Mouse (Mus musculus) lung, adult 2 months (tissue): Measurements from ENCODE around the gene Sh3bp2. TPM values are rescaled to one million over a fixed set of nuclear protein-coding genes. Genes with fewer than 3 reads are reported as not detected.

ENCODE experiments used
- DNase-seq: peaks from one replicate; pipeline ENCODE4 v3.0.0; 2022
- H3K4me1 ChIP-seq: fragments of 200-500 bp; 2 replicates; pipeline ENCODE4 v1.6.1; 2011; ENCODE audit warnings: low read length; ENCODE audit not compliant: control insufficient read depth, insufficient read depth
- H3K4me3 ChIP-seq: fragments of 200-500 bp; replicated peaks from 2 replicates; pipeline ENCODE3; 2011; ENCODE audit warnings: low read depth, mild to moderate bottlenecking, control low read depth, low read length; ENCODE audit errors: extremely low read depth
- CTCF ChIP-seq: fragments of 200-500 bp; IDR thresholded peaks from 2 replicates; pipeline ENCODE4 v1.5.1; 2011; ENCODE audit warnings: mild to moderate bottlenecking, low read length, control low read depth; ENCODE audit not compliant: insufficient read depth
- POLR2A ChIP-seq: fragments of 200-500 bp; IDR thresholded peaks from 2 replicates; pipeline ENCODE4 v1.6.1; 2011; ENCODE audit warnings: low read depth, mild to moderate bottlenecking, control low read depth, low read length, borderline replicate concordance; ENCODE audit errors: extremely low read depth
- WGBS: fragments of 180-500 bp; shearing (Covaris S2); methylation state at CpG from one replicate; pipeline ENCODE4 v1.1.7; 2018; 5-methylcytosine and 5-hydroxymethylcytosine counted together
- polyA plus RNA-seq: library from polyadenylated mRNA; depleted of rRNA; stranded (reverse); fragments of >200 nt; gene quantifications from 2 replicates; pipeline ENCODE4 v1.2.3, GENCODE M21; 2012

Gene Sh3bp2
- polyA plus RNA-seq, 1 experiment: 17.3 TPM

DNA sequence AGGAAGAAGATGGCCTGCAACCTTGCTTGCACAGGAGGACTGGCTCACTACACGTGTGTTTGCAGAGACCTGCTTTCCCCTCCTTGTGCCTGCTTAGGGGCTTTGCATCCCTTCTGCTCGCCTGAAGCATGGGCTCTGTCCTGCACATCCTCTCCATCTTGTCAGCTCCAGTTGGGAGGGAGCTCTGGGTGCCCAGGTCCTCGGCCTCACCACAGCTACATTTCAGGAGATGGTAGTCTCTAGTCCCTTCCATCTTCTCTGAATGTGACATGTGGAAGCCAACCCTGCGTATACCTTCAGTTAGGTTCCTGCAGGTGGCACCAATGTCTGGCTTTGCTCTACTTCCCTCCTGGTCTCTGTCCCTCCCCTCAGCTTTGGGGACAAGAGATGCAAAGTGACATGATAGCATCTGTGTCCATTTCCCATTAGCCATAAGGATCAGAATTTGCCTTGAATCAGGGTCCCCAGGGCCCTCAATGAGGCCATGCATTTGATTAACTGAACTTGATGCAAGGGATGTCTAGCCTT, 1.6 kb upstream of the Sh3bp2 start:
- H3K4me1 ChIP-seq: no peaks in the 10 kb centered on the region; the same call in none of the 2 replicates
- TF ChIP-seq CTCF (peak; percentile 35; the same call in 1 of the 2 replicates), POLR2A (no peak)
- H3K4me3 ChIP-seq: no peak overlapping the region
- no peak for DNase-seq
- 68% methylated on average over 4 of the region's 4 CpGs for WGBS

DNA sequence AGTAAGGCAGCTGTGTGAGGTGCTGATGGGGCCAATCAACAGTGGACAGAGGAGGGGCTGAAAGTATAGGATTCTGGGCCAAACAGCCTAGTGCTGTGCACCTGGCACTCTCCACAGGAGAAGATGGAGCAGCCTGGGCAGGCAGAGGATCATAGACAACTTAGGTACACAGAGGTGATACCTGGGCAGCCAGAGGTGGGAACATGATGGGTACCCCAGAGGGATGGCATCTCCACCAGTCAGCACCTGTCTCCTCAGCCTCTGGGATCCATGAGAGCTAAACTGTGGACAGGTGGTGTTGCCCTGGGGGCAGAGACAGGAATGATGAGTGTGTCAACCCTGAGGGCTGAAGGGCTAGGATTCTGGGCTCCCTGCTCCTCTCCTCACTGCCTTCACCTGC, 1.1 kb upstream of the Sh3bp2 start:
- no peak overlapping the region for H3K4me3 ChIP-seq
- no peaks in the 10 kb centered on the region; the same call in none of the 2 replicates for H3K4me1 ChIP-seq
- no peak for DNase-seq
- TF ChIP-seq POLR2A (no peak), CTCF (no peak)

DNA sequence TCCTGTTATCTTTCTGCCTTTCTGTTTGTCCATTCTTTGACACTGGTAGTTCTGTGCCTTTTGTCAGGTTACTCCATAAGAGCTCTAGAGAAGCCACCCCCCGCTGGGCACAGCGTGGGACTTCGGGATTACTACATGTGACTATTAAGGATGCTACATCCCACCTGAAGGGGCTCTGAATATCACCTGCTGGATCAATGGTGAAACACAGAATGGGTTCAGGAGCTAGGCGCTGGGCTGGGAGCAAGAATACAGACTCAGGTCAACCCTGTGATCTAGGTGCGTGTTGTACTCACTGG, 788 bp downstream of the Sh3bp2 start:
- 69% methylated on average over 5 of the region's 5 CpGs for WGBS
- Histone ChIP-seq H3K4me3 (peak overlapping the region; percentile 4), H3K4me1 (peaks cover 4% of the 10 kb centered on the region; the same call in 1 of the 2 replicates)
- no peak for TF ChIP-seq POLR2A
- TF ChIP-seq CTCF: no peak
- DNase-seq: no peak

DNA sequence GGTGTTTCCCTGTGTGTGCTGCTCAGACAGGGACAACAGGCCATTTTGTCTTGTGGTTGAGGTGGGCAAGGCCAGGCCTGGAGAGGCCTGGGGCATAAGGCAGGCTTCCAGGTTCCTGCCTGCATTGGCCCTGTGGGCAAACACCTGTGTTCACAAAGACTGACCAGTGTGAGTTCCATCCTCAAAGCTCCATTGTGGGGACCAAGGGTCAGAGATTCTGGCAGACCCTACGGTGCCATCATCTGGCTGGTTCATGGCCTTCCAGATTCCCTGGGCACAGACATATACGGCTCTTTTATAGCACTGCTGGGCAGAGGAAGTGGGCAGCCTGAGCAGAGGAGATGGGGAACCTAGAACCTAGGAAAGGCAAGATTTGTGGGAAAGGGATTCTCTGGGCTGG, 1.7 kb downstream of the Sh3bp2 start:
- WGBS: 75% methylated on average over 2 of the region's 2 CpGs
- Histone ChIP-seq H3K4me1 (peaks cover 4% of the 10 kb centered on the region; the same call in 1 of the 2 replicates), H3K4me3 (no peak overlapping the region)
- no peak for DNase-seq
- TF ChIP-seq CTCF (no peak), POLR2A (no peak)

DNA sequence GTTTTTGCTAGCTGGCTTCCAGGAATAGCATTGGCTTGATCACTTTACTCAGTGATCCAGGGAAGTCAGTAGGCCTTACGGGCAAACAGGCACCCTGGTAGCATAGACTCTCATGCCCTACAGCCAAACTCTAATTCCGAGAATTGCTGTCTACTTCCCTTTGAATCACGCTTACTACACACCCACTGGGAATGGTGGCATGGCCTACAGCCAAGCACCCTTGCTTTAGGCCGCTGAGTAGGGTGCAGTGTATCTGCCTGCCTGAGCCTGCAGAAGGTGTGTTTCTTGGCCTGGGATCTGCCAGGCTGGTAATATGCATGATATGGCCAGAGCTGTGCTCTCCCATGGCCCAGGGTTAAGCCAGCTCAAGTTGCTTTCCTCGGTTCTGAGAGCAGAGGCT, 3.1 kb downstream of the Sh3bp2 start:
- TF ChIP-seq POLR2A: no peak
- no peak for TF ChIP-seq CTCF
- no peak for DNase-seq
- WGBS: 73% methylated on average over 5 of the region's 5 CpGs
- Histone ChIP-seq H3K4me3 (no peak overlapping the region), H3K4me1 (peaks cover 4% of the 10 kb centered on the region; the same call in 1 of the 2 replicates)

DNA sequence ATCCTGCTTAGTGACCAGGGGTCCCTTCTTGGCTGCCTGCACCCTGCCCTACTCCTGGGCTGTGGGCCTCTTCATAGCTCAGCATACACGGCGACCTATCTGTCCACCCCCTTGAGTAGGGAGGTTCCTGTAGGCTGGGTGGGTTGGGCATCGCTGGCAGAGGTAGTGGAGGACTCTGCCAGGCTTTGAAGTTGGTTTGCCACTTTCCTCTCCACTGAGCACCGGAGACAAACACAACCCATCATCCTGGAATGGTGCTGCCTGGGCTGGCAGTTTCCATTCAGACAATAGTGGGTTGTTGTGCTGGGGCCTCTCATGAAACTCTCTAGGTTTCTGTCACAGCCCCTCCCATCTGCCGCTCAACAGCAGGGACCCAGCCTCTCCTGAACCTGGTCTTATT, 4.5 kb downstream of the Sh3bp2 start:
- Histone ChIP-seq H3K4me3 (no peak overlapping the region), H3K4me1 (peaks cover 6% of the 10 kb centered on the region)
- TF ChIP-seq POLR2A: no peak
- TF ChIP-seq CTCF: no peak
- WGBS: 59% methylated on average over 5 of the region's 5 CpGs
- DNase-seq: no peak

DNA sequence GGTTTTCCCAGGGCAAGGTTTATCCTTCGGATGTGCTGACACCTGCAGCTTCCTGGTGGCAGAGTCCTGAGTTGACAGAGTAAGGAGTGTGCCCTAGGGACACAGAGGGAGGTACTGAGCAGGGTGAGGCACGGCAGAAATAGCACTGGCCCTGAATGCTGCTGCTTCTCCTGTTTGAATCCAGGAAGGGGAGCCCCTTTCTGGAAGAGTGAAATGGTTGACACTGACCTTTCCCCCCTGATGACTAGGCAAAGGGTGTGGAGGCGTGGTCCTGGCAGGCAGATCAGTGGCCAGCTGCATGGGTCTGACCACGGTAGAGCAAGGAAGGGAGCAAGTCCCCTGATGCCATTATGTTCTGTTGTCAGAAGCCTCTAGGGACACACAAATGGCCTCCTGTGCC, 5.0 kb downstream of the Sh3bp2 start:
- Histone ChIP-seq H3K4me3 (no peak overlapping the region), H3K4me1 (peaks cover 6% of the 10 kb centered on the region)
- no peak for DNase-seq
- TF ChIP-seq CTCF (no peak), POLR2A (no peak)
- WGBS: 43% methylated on average over 4 of the region's 4 CpGs

DNA sequence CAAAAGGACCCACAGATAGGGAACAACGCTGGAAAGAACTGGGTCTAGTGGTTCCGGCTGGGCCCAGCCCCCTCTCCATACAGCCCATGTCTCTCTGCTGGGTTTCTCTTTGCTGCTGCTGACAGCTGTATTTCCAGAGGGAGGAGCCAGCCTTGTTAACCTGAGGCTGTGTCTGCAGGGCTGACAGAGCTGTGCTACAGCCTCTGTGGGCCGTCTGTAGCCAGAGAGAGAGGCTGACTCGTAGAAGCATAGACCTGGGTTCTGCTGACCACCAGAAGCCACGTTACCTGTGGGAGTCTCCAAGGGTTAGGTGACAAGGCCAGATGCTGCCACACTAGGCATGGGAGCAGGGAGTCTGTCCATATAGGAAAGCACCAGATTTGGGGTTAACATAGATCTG, 7.4 kb downstream of the Sh3bp2 start:
- DNase-seq: no peak
- H3K4me1 ChIP-seq: peaks cover 6% of the 10 kb centered on the region
- no peak overlapping the region for H3K4me3 ChIP-seq
- WGBS: 75% methylated on average over 5 of the region's 5 CpGs
- TF ChIP-seq CTCF (no peak), POLR2A (no peak)

DNA sequence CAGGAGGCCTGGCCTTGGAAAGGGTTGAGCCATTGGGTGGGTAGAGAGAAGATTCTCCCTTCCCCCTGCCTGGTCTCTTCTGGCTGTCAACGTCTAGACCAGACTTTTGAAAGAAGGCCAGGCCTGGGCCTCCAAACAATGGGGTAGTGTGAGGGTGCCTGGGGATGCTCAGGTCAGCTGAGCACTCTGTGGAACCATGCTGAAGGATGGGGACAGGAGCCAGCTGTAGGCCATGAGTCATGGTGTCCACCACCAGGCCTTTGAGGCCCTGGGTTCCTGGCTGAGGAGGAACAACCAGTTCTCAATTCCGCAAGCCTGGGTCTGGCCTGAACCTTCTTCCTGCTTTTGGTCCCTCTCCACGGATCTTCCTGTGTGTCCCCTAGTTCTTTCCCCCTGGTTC, 8.2 kb downstream of the Sh3bp2 start:
- WGBS: 61% methylated on average over 3 of the region's 3 CpGs
- no peak for DNase-seq
- no peak overlapping the region for H3K4me3 ChIP-seq

DNA sequence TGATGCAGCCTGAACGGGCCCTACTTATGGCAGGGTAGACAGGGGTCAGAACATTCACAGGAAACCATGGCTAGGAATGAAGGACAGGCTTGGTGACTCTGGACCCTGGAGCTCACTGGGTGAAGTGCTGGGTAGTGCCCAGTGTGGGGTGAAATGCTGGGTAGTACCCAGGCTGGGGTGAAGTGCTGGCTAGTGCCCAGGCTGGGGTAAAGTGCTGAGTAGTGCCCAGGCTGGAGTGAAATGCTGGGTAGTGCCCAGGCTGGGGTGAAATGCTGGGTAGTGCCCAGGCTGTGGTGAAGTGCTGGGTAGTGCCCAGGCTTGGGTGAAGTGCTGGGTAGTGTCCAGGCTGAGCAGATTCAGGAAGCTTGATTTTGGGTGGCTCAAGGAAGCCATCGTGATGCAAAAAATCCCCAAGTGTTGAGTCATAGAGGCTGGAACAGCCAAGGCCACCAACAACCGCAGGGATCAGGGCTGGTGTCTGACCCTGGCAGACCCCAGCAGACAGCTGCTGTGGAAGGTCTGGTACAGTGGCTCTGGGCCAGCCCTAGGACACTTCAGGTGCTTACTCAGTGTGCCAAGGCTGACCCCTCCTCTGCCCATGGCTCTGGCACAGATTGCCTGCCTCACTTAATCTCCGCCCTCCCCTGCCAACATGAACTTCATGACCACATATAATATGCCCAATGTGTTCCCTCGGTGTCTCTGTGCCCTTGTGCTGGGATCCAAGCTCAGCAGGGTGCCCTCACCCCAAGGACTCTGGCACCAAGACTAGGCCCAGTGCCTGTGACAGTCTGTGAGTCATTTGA, 9.3 kb downstream of the Sh3bp2 start:
- TF ChIP-seq CTCF: no peak
- TF ChIP-seq POLR2A: no peak
- DNase-seq: no peak
- WGBS: 48% methylated on average over 5 of the region's 5 CpGs
- Histone ChIP-seq H3K4me3 (no peak overlapping the region), H3K4me1 (peaks cover 6% of the 10 kb centered on the region)

More for the DNA sequence above, 8.2 kb downstream of the Sh3bp2 start:
- H3K4me1 ChIP-seq: peaks cover 6% of the 10 kb centered on the region
- TF ChIP-seq POLR2A (no peak), CTCF (no peak)
